Mouse (Mus musculus): ENCODE data around the gene Thtpa.
A peak's percentile ranks its signal among the peaks of the same experiment; 100 is the strongest.

Thtpa gene

GRCm38 (mm10) chr14:55078366-55078989, 16.1 kb upstream of the Thtpa start:
- no peak for DNase-seq (ENCODE audit: low spot score)

GRCm38 (mm10) chr14:55079214-55079970, 15.2 kb upstream of the Thtpa start:
- no peak for DNase-seq (ENCODE audit: low spot score)

GRCm38 (mm10) chr14:55081105-55081504, 13.5 kb upstream of the Thtpa start:
- DNase-seq (ENCODE audit: low spot score), result no peak

- DNase-seq (ENCODE audit: low spot score), result no peak
Observed at GRCm38 (mm10) chr14:55083481-55083880, 11.1 kb upstream of the Thtpa start.

- no peak for DNase-seq (ENCODE audit: low spot score)
Observed at GRCm38 (mm10) chr14:55085324-55086008, 9.1 kb upstream of the Thtpa start.

- DNase-seq (ENCODE audit: low spot score), result no peak
Observed at GRCm38 (mm10) chr14:55086009-55086514, 8.5 kb upstream of the Thtpa start.

- no peak for DNase-seq (ENCODE audit: low spot score)
Observed at GRCm38 (mm10) chr14:55089199-55089947, 5.2 kb upstream of the Thtpa start.

- DNase-seq (ENCODE audit: low spot score), result no peak
Observed at GRCm38 (mm10) chr14:55091209-55091865, 3.2 kb upstream of the Thtpa start.

GRCm38 (mm10) chr14:55092011-55092577, 2.5 kb upstream of the Thtpa start, which contains the start of gene Zfhx2:
Gene Zfhx2 (minus strand): TSS chr14:55092324.
- peak; percentile 57 for DNase-seq (ENCODE audit: low spot score)

GRCm38 (mm10) chr14:55093927-55094326, 657 bp upstream of the Thtpa start:
- DNase-seq (ENCODE audit: low spot score), result no peak

- DNase-seq (ENCODE audit: low spot score), result no peak
Observed at GRCm38 (mm10) chr14:55095263-55095662, 679 bp downstream of the Thtpa start.

- no peak for DNase-seq (ENCODE audit: low spot score)
Observed at GRCm38 (mm10) chr14:55095671-55096070, 1.1 kb downstream of the Thtpa start.

GRCm38 (mm10) chr14:55096573-55097087, 2.0 kb downstream of the Thtpa start:
- DNase-seq (ENCODE audit: low spot score), result no peak

- DNase-seq (ENCODE audit: low spot score), result no peak
Observed at GRCm38 (mm10) chr14:55097646-55098045, 3.1 kb downstream of the Thtpa start.

GRCm38 (mm10) chr14:55098067-55098466, 3.5 kb downstream of the Thtpa start:
- no peak for DNase-seq (ENCODE audit: low spot score)

GRCm38 (mm10) chr14:55101592-55101991, 7.0 kb downstream of the Thtpa start:
- no peak for DNase-seq (ENCODE audit: low spot score)

- no peak for DNase-seq (ENCODE audit: low spot score)
Observed at GRCm38 (mm10) chr14:55102253-55102785, 7.7 kb downstream of the Thtpa start.

GRCm38 (mm10) chr14:55104365-55104764, 9.8 kb downstream of the Thtpa start:
- no peak for DNase-seq (ENCODE audit: low spot score)

GRCm38 (mm10) chr14:55105386-55105785, 10.8 kb downstream of the Thtpa start:
- no peak for DNase-seq (ENCODE audit: low spot score)
